Mouse (Mus musculus) small intestine, adult 2 months (tissue): ENCODE data around the gene Mad1l1.

Experiments used
- CTCF ChIP-seq: fragments of 200-500 bp; IDR thresholded peaks from 2 replicates; pipeline ENCODE4 v1.5.1; 2012; ENCODE audit warnings: low read depth, mild to moderate bottlenecking, control low read depth, inconsistent platforms, low read length, moderate library complexity, mixed read lengths; ENCODE audit not compliant: insufficient replicate concordance, insufficient read length; ENCODE audit errors: extremely low read depth
- POLR2A ChIP-seq: fragments of 200-500 bp; IDR thresholded peaks from 2 replicates; pipeline ENCODE4 v1.6.1; 2012; ENCODE audit warnings: low read depth, mild to moderate bottlenecking, control low read depth, inconsistent platforms, low read length, moderate library complexity

- TF ChIP-seq POLR2A = no peak
- TF ChIP-seq CTCF = peak; percentile 71; the same call in 1 of the 2 replicates
These were observed 15.3 kb upstream of the Mad1l1 start for GRCm38 (mm10) chr5:140336680-140337079.
